Mouse (Mus musculus) forebrain, embryonic 16.5 days (tissue): ENCODE data around the gene Rrp36. TPM values are rescaled to one million over a fixed set of nuclear protein-coding genes. Genes with fewer than 3 reads are reported as not detected.
A peak's percentile ranks its signal among the peaks of the same experiment; 100 is the strongest.

Experiments
- ATAC-seq: fragments of 200-750 bp; cut with Nextera tagmentation; 2 replicates; pipeline ENCODE4 v1.8.0; 2017; ENCODE audit warnings: mild to moderate bottlenecking, moderate library complexity
- H3K27ac ChIP-seq: fragments of 300-500 bp; sonication (generic); 2 replicates; pipeline ENCODE4 v1.5.1; 2014; ENCODE audit warnings: low read length, control low read depth
- H3K27me3 ChIP-seq: fragments of 300-500 bp; sonication (generic); replicated peaks from 2 replicates; pipeline ENCODE4 v1.6.1; 2014; ENCODE audit warnings: low read length; ENCODE audit not compliant: control insufficient read depth, insufficient read depth
- H3K36me3 ChIP-seq: fragments of 300-500 bp; sonication (generic); 2 replicates; pipeline ENCODE4 v1.6.1; 2014; ENCODE audit not compliant: control insufficient read depth, insufficient read depth
- H3K4me1 ChIP-seq: fragments of 300-500 bp; sonication (generic); replicated peaks from 2 replicates; pipeline ENCODE4 v1.6.1; 2014; ENCODE audit warnings: low read length; ENCODE audit not compliant: control insufficient read depth, insufficient read depth
- H3K4me2 ChIP-seq: fragments of 300-500 bp; sonication (generic); 2 replicates; pipeline ENCODE4 v1.6.1; 2014; ENCODE audit warnings: mild to moderate bottlenecking, low read length, control low read depth
- H3K4me3 ChIP-seq: fragments of 300-500 bp; sonication (generic); replicated peaks from 2 replicates; pipeline ENCODE4 v1.5.1; 2014; ENCODE audit warnings: mild to moderate bottlenecking, low read length, control low read depth
- H3K9ac ChIP-seq: fragments of 300-500 bp; sonication (generic); replicated peaks from 2 replicates; pipeline ENCODE4 v1.6.1; 2014; ENCODE audit warnings: low read depth, low read length, control low read depth
- H3K9me3 ChIP-seq: fragments of 300-500 bp; sonication (generic); 2 replicates; pipeline ENCODE4 v1.6.1; 2016; ENCODE audit warnings: low read length; ENCODE audit not compliant: control insufficient read depth
- WGBS: fragments of 180-500 bp; shearing (Covaris S2); extraction: QIAGEN DNeasy Blood & Tissue Kit; methylation state at CpG from one replicate; pipeline ENCODE4 v1.1.7; 2014; 5-methylcytosine and 5-hydroxymethylcytosine counted together
- polyA plus RNA-seq: library from polyadenylated mRNA; unstranded; fragments of >200 nt; fragmentation: Nextera tagmentation; extraction: Ambion mirVana; gene quantifications from 2 replicates; pipeline ENCODE4 v1.2.1, GENCODE M21; 2015

The Rrp36 gene
- polyA plus RNA-seq, 1 experiment from 2014 or later: 51.1 TPM

DNA sequence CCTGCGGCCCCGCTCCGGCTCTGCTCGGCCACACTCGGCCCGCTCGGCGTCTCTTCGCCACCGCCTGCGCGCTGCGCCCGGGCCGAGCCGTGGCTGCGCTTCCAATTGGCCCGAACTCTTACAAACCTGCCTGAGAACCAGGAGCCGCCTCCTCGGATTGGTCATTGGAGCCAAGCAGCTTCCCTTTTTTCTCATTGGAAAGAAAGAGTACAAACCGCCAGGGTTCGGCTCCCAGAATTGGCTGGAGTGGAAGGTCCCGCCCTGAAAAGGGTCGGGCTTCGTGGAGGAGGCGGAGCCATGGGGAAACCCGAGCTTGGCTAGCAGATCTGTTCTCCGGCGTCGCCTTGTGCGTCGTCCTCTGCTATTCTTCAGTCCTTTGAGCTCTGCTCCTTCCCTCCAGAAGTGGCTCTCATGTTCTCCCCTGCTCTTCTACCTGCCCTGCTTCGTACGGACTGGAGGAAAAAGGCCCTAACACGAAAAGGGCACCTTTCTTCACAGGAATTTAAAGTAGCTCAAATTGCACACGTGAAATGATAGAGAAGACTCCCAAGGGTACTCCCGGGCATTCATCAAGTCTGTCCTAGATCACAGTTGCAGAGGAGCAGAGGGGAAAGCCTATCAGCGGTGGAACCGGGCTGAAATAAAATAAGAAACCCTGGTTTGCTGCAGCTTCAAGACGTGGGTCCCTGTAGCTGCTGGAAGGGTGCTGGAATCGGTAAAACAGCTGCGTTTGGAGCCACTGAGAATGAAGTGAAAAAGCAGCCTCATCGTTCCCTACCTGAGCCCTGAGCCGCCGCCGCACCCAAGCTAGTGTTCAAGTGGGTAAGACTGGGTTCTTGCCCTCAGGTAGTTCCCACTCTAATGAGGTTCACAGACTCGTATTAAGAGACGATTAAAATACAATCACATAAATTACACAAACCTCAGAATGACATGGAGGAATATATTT is 31.0 kb upstream of the Rrp36 start, which contains the start of gene Ppp2r5d:
TSS of gene Ppp2r5d (minus strand) at position 225 of the 949 bp plus-strand sequence.
- Histone ChIP-seq H3K27ac (peak within 1 kb of the TSS; percentile 88), H3K27me3 (no peaks in the 10 kb centered on the region), H3K36me3 (no peaks in the 10 kb centered on the region), H3K9ac (peak within 1 kb of the TSS; percentile 95), H3K4me2 (peak within 1 kb of the TSS; percentile 74), H3K4me3 (peak within 1 kb of the TSS; percentile 92), H3K4me1 (peaks cover 29% of the 10 kb centered on the region), H3K9me3 (no peaks in the 10 kb centered on the region)
- whole genome bisulfite sequencing: under 1% methylated on average over 48 of the region's 48 CpGs
- ATAC-seq: peak; percentile 96

DNA sequence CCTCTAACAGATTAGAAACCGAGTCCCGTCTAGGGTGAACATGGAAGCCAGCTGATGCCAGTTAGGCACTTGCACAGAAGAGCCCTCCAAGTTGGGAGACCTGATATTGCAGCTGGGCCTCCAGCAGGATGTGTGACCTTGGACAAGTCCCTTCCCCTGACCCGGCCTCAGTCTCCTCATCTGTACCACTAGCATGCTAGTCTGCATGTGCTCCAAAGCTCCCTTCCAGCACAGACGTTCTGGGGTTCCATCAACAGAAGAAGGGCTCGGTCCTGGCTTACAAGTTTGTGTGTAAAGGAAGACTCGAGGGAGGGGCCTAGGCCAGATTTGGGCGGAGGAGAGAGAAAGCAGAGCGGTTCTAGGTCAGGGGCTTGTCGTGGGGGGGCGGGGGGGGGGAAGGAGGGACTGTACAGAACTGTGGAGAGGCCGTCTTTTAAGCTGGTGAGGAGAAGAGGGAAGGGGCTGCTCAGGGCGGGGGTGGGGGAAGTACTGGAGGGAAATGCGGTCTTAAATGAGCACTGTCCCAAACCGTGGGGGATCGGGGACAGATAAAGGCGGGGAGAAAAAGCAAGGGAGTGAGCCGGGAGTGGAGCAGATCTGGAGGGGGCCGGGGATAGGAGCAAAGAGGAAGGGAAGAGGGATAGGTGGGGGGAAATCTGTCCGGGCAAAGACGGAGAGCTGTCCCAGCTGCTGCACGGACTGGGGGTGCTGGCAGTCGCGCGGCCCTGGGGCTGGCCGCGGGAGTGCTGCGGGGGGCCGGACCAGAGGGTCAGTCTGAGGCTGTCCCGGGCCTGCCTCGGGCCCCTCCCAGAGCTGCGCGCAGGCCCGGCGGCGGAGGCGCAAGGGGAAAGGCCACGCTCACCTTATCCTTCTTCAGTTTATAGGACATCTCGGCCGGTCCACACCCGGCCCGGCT is 30.1 kb upstream of the Rrp36 start:
- Histone ChIP-seq H3K36me3 (no peaks in the 10 kb centered on the region), H3K27me3 (no peaks in the 10 kb centered on the region), H3K9ac (peak overlapping the region; percentile 95), H3K4me2 (peak overlapping the region; percentile 74), H3K27ac (peak overlapping the region; percentile 88), H3K9me3 (no peaks in the 10 kb centered on the region), H3K4me3 (peak overlapping the region; percentile 92), H3K4me1 (peaks cover 29% of the 10 kb centered on the region)
- 5% methylated on average over 37 of the region's 41 CpGs for whole genome bisulfite sequencing
- peak; percentile 60 for ATAC-seq

DNA sequence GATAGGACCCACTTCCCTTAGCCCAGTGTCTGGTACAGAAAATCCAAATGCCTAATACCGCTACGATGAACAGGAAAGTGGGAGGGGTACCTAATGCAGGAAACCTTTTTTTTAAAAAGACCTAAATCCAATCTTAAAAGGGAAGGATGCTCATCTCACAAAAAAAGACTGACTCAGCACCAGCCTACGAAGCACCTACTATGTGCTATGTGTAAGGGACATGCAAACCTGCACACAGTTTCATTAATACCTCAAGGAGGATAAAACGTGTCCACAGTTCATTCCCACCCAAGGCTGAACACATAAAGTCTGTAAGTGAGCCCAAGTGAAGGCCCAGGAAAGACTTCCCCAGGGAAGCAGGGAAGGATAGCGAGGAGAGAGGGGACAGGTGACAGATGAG is 28.4 kb upstream of the Rrp36 start:
- WGBS: 87% methylated on average over 5 of the region's 5 CpGs
- no peak for ATAC-seq

DNA sequence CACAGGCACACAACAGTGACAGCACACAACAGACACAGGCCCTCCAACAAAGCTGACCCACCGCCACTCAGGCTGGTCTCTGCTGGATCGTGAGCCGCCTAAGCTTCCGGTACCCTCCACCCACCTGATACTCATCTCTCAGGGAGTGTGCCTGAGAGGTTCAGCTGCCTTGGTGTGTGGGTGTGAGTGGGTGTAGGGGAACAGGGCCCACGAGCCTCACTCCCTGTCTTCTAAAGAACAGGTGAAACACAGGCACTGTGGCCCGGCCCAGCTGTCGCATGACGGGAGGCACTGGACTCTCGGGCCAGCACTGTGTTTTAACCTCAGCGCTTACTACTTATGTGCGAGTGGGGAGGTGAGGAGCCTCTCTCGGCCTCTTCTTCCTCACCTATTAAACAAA is 27.9 kb upstream of the Rrp36 start:
- ATAC-seq: no peak
- H3K9me3 ChIP-seq: no peaks in the 10 kb centered on the region
- no peak overlapping the region for H3K4me3 ChIP-seq
- H3K4me1 ChIP-seq: peaks cover 29% of the 10 kb centered on the region
- no peak overlapping the region for H3K9ac ChIP-seq
- WGBS: 82% methylated on average over 12 of the region's 12 CpGs
- H3K27ac ChIP-seq: no peak overlapping the region
- no peaks in the 10 kb centered on the region for H3K27me3 ChIP-seq
- H3K36me3 ChIP-seq: peaks cover 2% of the 10 kb centered on the region; the same call in 1 of the 2 replicates
- H3K4me2 ChIP-seq: no peak overlapping the region

More for the DNA sequence above, 28.4 kb upstream of the Rrp36 start:
- Histone ChIP-seq H3K4me1 (peaks cover 29% of the 10 kb centered on the region), H3K27ac (no peak overlapping the region), H3K4me3 (no peak overlapping the region; the same call in 1 of the 2 replicates), H3K27me3 (no peaks in the 10 kb centered on the region), H3K9me3 (no peaks in the 10 kb centered on the region), H3K4me2 (no peak overlapping the region), H3K9ac (peak overlapping the region; percentile 35; the same call in 1 of the 2 replicates), H3K36me3 (peaks cover 2% of the 10 kb centered on the region; the same call in 1 of the 2 replicates)

DNA sequence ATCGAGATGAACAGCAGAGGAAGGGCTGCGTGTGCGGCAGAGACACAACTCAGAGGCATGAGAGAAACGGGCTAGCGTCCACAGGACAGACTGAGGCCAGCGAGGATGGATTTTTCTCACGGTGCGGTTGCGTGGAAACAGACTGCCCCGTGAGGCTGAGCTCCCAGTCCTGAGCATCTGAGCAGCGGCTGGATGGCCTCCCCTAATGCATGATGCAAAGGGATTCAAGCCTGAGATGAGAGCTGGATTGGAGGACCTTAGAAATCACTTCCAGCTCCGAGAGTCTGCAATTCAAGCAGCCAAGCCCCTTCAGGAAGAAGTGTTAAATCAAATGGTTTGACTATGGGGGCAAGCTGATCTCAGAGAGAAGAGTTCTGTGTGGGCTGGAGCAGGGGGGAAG is 27.3 kb upstream of the Rrp36 start:
- no peak overlapping the region for H3K27ac ChIP-seq
- no peak for ATAC-seq

DNA sequence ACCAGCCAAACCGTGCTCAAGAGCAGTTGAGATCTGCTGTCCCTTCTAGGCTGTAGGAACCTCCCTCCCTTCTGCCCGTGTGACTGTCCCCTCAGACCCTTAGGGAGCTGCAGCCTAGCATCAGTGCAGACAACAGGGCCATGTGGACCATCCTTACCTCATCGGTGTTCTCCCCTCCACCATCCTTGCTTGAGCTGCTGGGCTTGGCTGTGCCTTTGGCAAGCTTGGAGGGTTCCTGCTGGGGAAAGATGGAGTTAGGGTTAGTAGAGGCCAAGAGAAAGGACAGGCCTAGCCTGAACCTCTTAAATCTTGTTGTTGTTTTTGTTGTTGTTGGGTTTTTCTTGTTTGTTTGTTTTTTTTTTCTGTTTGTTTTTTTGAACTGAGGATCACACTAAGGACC is 25.8 kb upstream of the Rrp36 start:
- peaks cover 2% of the 10 kb centered on the region; the same call in 1 of the 2 replicates for H3K36me3 ChIP-seq
- no peak overlapping the region for H3K9ac ChIP-seq
- H3K4me3 ChIP-seq: no peak overlapping the region
- no peak overlapping the region for H3K4me2 ChIP-seq
- no peak for ATAC-seq
- no peak overlapping the region for H3K27ac ChIP-seq
- H3K4me1 ChIP-seq: peaks cover 29% of the 10 kb centered on the region
- H3K9me3 ChIP-seq: no peaks in the 10 kb centered on the region
- H3K27me3 ChIP-seq: no peaks in the 10 kb centered on the region
- 95% methylated on average over 3 of the region's 3 CpGs for WGBS

More for the DNA sequence above, 27.3 kb upstream of the Rrp36 start:
- peaks cover 2% of the 10 kb centered on the region; the same call in 1 of the 2 replicates for H3K36me3 ChIP-seq
- H3K9ac ChIP-seq: no peak overlapping the region
- WGBS: 75% methylated on average over 12 of the region's 12 CpGs
- H3K4me2 ChIP-seq: no peak overlapping the region
- no peaks in the 10 kb centered on the region for H3K27me3 ChIP-seq
- H3K4me1 ChIP-seq: peaks cover 29% of the 10 kb centered on the region
- H3K4me3 ChIP-seq: no peak overlapping the region
- H3K9me3 ChIP-seq: no peaks in the 10 kb centered on the region

DNA sequence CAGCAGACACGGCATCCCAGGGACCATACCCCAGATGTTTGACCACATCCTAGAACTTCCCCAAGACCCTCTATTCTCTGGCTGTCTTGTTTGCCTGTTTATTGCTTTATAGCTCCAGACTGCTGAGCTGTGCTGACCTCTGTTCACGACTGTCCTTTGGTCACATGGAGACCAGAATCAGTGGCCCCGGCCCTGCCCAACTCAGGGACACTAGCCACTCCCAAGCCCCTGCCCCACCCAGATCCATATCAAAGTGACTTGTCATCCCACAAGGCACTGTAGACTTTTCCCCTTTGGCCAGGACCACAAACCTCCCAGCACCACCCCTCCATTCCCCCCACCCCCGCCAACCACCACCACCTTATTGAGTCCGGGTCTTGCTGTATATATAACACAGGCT is 25.1 kb upstream of the Rrp36 start:
- Histone ChIP-seq H3K27ac (no peak overlapping the region), H3K9ac (no peak overlapping the region), H3K4me1 (peaks cover 29% of the 10 kb centered on the region), H3K36me3 (peaks cover 2% of the 10 kb centered on the region; the same call in 1 of the 2 replicates), H3K9me3 (no peaks in the 10 kb centered on the region), H3K4me2 (no peak overlapping the region), H3K4me3 (no peak overlapping the region), H3K27me3 (no peaks in the 10 kb centered on the region)
- WGBS: 90% methylated on average over 5 of the region's 5 CpGs
- ATAC-seq: no peak

DNA sequence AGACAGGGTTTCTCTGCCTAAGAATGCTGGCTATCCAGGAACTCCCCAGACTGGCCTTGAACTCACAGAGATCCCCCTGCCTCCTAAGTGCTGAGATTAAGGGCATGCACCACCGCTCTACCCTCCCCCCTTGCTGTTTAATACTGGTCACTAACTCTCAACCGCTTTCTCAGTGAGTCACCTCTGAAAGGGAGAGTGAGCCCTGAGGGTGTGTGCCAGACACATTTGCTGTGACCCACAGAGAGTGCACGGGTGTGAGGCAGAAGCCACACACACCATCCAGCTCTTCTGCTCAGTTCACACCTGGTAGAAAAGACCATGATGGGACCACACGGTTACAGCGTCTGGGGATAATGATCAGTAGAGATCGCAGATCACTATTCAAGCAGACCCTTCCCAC is 24.4 kb upstream of the Rrp36 start:
- Histone ChIP-seq H3K9me3 (no peaks in the 10 kb centered on the region), H3K4me3 (no peak overlapping the region), H3K27ac (no peak overlapping the region), H3K36me3 (peaks cover 2% of the 10 kb centered on the region; the same call in 1 of the 2 replicates), H3K4me1 (peaks cover 22% of the 10 kb centered on the region), H3K4me2 (no peak overlapping the region), H3K27me3 (no peaks in the 10 kb centered on the region), H3K9ac (no peak overlapping the region)
- no peak for ATAC-seq
- WGBS: 89% methylated on average over 6 of the region's 6 CpGs
